Mouse (Mus musculus) macrophage (primary cell): ENCODE data around the gene Setmar. TPM values are rescaled to one million over a fixed set of nuclear protein-coding genes. Genes with fewer than 3 reads are reported as not detected.

Source experiments
- H3K27ac ChIP-seq: fragments of 350-480 bp; formaldehyde crosslinking; 2 replicates; pipeline ENCODE4 v1.9.0; 2021
- H3K36me3 ChIP-seq: fragments of 350-480 bp; formaldehyde crosslinking; 2 replicates; pipeline ENCODE4 v1.9.0; 2021; ENCODE audit errors: inconsistent target
- H3K4me3 ChIP-seq: fragments of 350-480 bp; formaldehyde crosslinking; 2 replicates; pipeline ENCODE4 v1.9.0; 2021; ENCODE audit errors: inconsistent target
- H3K79me2 ChIP-seq: fragments of 350-480 bp; formaldehyde crosslinking; 2 replicates; pipeline ENCODE4 v1.9.0; 2021; ENCODE audit errors: inconsistent target
- WGBS: methylation state at CpG from one replicate; pipeline ENCODE4 v1.1.7; 2026; ENCODE audit warnings: inconsistent platforms; ENCODE audit not compliant: missing documents; 5-methylcytosine and 5-hydroxymethylcytosine counted together
- polyA plus RNA-seq: library from polyadenylated mRNA; stranded (reverse); fragments of 250-400 nt; gene quantifications from 3 replicates; pipeline ENCODE4 v1.2.4, GENCODE M21; 2018; ENCODE audit warnings: inconsistent platforms

The Setmar gene
- polyA plus RNA-seq, 1 experiment from 2014 or later, result 4.6 TPM

DNA sequence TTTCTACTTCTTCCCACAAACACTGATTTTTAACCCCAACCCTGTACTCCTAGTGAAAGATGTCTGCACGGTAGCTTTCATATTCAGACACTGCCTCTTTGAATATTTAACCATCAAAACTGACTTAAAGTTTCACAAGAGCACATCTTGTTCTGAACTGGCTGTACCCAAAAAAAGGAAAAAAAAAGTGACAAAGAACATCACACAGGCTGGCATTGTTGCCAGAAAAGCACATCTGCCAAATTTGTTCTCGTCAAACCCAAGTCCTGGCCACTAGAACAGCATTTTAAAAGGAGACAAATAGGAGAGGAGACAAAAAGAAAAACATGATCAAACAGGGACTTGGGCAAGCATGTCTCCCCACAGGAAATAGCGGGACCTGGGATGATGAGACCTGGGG is 28.6 kb downstream of the Setmar start:
- WGBS, result 94% methylated on average over 3 of the region's 3 CpGs
- Histone ChIP-seq H3K27ac (no peak overlapping the region), H3K36me3 (no peaks in the 10 kb centered on the region)

DNA sequence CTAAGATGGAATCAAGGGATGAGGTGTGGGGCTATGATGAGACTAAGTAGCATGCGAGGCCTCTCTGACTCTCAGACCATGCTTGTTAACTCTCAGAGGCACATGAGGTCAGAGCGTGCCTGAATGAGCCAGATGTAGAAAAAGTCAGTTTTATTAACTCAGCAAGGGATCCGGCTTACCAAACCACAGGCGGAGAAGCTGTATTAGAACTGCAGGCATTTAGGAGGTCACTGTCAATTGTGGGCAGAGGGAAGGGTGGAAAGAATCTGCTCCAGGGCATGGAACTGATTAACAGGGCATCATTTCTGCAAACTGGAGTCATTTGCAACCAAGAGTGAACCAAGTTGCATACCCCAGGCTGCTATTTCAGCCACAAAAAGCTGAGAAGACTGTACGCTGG is 30.6 kb downstream of the Setmar start:
- Histone ChIP-seq H3K4me3 (no peak overlapping the region), H3K27ac (no peak overlapping the region), H3K79me2 (no peaks in the 10 kb centered on the region), H3K36me3 (no peaks in the 10 kb centered on the region)
- 88% methylated on average over 5 of the region's 5 CpGs for WGBS

More for the DNA sequence above, 28.6 kb downstream of the Setmar start:
- no peaks in the 10 kb centered on the region for H3K79me2 ChIP-seq
- no peak overlapping the region for H3K4me3 ChIP-seq

DNA sequence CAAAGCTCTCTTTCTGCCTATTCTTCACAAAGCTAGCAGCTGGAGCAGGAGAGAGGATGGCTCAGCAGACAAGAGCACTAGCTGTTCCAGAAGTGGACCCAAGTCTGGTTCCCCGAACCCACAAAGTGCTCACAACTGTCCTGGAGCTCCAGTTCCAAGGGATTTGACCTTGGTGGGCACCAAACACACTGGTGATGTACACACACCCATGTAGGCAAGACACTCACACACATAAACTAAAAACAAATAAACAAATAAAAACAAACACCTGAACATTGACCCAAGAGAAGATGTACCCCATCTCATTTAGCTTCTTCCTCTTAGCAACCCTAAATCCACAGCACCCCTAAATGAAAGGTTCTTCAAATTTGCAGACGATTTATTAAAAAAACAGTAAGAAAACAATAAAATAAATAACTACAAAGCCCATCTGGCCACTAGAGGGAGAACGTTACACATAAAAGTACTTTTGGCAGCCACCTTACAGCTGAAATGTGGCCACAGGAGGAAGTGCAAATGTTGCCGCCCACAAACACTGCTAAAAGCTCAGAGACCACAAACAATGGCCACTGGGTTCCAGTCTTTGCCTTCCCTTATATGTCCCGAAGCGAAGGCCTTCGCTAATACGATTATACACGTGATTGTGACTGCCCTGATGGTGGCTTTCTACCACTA is 33.5 kb downstream of the Setmar start:
- no peaks in the 10 kb centered on the region for H3K36me3 ChIP-seq
- no peak overlapping the region for H3K27ac ChIP-seq
- 11% methylated on average over 9 of the region's 9 CpGs for WGBS
- no peak overlapping the region for H3K4me3 ChIP-seq
- H3K79me2 ChIP-seq, result no peaks in the 10 kb centered on the region

DNA sequence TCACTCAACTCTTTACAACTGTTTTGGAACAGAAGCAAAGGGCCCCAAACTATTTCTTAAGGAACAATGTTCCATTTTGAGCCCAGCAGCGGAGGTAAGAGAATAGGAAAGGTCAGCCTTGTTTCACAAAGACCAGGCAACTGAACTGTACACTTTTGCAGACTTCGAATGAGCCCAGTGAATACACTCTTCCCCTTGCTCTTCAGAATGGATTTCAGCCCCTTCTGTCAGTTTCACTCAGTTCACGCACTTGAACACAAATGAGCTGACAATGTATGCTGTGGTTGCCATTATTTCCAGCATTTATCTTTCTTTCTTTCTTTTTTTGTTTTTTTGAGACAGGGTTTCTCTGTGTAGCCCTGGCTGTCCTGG is 34.0 kb downstream of the Setmar start:
- no peaks in the 10 kb centered on the region for H3K79me2 ChIP-seq
- no peak overlapping the region for H3K27ac ChIP-seq
- no peaks in the 10 kb centered on the region for H3K36me3 ChIP-seq
- no peak overlapping the region for H3K4me3 ChIP-seq
- WGBS, result 88% methylated on average over 3 of the region's 3 CpGs

DNA sequence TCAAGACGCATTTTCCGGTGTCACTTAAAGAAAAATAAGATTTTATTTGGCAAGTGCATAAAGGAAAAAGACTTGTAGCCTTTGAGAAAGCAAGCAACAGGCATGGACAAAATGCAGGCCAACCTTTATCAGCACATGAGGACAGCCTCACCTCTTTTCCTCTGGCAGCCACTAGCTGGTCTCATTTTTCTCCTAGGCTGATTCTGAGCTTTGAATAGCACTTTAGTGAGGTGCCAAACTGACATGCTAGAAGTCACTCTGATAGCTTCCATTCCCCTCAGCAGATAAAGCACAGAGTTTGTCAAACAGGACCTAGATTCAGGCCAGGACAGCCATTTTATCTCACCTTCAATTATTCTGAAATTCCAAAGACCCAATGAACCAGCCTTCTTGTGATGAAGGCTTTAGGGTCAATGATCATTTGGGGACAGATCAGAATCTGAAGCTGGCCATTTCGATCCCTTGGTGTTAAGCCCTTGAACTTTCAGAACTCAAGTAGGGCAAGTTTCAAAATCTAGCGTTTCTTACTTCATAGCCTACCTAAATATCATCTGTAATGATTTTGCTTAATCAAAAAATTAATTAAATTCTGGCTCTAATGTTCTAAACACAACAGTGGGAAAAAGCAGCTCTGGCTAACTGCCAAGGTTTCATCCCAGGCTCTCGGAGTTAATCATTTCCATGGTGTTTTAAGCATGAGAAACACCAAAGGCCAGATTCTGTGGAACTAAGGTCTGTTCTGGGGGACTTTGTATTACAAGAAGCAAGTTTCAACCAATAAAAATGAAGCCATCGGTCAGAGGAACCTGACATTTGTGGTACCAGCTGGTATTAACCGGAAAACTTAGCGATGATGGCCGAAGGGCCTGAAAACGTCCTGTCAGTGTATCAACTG is 37.3 kb downstream of the Setmar start:
- H3K36me3 ChIP-seq, result peaks cover 2% of the 10 kb centered on the region
- no peak overlapping the region for H3K4me3 ChIP-seq
- 92% methylated on average over 10 of the region's 10 CpGs for WGBS
- H3K27ac ChIP-seq, result no peak overlapping the region
- no peaks in the 10 kb centered on the region for H3K79me2 ChIP-seq

DNA sequence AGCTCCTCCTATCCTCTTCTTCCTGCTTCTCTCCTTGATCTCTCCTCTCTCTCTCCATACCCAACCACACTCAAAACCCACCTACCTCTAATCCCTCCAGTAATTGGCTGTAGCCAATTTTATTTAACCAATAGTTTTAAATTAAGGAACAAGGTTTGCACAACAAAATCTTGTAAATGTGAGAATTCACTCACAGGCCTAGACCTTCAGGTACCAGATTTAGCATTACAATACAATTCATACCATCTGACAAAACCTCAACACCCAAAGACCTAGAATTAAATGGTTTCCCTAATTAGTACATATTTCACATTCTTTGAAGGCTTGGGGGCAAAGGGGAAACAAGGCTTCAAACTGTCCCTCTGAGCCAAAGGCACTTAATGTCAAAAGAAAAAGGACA is 42.5 kb downstream of the Setmar start:
- Histone ChIP-seq H3K4me3 (no peak overlapping the region), H3K27ac (no peak overlapping the region), H3K79me2 (no peaks in the 10 kb centered on the region), H3K36me3 (peaks cover 15% of the 10 kb centered on the region)

DNA sequence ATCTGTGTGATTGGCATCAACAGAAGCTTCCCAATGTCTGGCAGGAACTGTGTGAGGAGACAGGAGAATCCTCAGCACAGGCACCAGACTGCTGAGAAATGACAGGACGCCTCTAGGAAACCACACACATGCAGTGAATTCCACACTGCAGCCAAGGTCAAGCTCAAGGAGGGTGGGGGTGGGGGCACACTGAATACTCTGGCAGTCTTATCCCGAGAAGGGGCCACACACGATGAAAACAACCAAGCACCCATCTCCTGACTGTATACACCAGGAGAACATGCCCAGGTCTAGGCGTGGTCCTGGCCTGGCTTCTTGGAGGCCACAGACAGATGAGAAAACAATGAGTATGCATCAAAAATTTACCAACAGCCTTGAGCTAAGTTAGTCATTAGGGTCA is 45.5 kb downstream of the Setmar start:
- Histone ChIP-seq H3K27ac (no peak overlapping the region), H3K79me2 (no peaks in the 10 kb centered on the region), H3K36me3 (peaks cover 15% of the 10 kb centered on the region), H3K4me3 (no peak overlapping the region)
- WGBS, result 90% methylated on average over 4 of the region's 4 CpGs

DNA sequence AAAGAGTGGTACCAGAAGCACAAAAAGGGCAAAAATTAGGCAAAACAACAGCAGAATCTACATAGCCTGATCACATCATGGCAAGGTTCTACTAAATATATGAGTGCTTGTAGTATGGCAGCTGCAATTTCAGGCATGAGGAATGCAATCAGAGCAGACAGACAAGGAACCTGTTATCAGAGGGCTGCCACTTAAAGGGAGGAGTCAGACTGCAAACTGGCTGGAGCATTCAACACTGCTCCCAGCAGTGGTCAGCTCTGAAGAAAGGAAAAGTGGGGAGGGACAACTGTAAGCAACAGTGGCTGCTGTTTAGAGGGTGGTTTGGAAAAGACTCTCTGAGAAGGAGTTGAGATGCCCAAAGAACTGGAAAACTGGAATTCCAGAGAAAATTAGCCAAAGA is 46.8 kb downstream of the Setmar start:
- peaks cover 15% of the 10 kb centered on the region for H3K36me3 ChIP-seq
- H3K79me2 ChIP-seq, result no peaks in the 10 kb centered on the region
- H3K4me3 ChIP-seq, result no peak overlapping the region

DNA sequence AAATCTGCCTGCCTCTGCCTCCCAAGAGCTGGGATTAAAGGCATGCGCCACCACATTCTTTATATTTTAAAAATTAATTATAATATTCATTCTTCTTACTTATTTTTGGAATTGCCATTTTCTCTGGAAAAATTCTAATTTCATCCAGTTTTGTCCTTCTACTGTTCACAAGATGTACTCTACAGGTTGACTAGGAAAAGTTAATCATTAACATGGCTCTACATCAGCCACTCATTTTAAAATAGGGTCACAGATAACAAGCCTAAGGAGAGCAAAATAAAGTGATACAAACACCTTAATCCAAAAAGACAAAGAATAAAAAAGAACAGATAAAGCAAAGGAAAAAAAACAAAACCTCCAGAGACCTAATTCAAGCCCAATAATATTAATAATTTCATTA is 50.1 kb downstream of the Setmar start:
- Histone ChIP-seq H3K36me3 (peaks cover 8% of the 10 kb centered on the region), H3K79me2 (no peaks in the 10 kb centered on the region), H3K4me3 (no peak overlapping the region), H3K27ac (no peak overlapping the region)
- no CpG with 5 or more reads among the region's 1 CpGs for WGBS

More for the DNA sequence above, 46.8 kb downstream of the Setmar start:
- H3K27ac ChIP-seq, result no peak overlapping the region

DNA sequence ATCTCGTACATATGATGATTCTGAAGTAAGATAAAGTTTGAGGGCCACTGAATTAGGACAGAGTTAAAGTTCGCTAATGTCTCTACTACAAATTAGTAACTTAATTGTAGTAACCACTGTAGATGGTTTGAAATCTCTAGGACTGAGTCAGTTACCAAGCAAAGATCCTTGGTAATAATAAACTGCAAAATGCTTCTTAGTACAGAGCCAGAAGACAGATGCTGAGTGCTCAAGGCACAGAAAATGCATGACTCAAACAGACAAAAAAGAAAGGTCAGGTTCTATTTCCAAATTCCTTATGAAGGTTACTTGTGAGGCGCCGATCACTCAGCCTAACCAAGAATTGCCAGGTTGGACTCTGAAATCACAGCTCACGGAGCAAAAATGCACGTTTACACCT is 53.0 kb downstream of the Setmar start:
- no peaks in the 10 kb centered on the region for H3K79me2 ChIP-seq
- no peak overlapping the region for H3K4me3 ChIP-seq
- 95% methylated on average over 6 of the region's 6 CpGs for WGBS
- no peak overlapping the region for H3K27ac ChIP-seq
- peaks cover 8% of the 10 kb centered on the region for H3K36me3 ChIP-seq

DNA sequence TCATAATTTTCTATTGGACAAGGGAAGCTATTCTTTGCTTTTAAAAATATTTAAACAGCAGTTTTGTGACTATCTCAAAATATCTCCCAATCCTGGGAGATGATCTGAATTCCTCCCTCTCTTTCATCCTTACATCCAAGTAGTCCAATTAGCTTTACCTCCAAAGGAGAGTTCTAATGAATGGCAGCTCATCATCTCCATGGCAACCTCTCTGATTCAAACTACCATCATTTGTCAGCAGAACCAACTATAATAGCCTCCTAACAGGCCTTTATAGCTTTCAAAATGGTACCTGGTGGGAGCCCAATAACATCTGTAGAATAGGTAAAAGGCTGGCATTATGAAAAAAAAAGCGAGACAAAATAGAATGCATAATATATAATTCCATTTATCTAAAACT is 60.6 kb downstream of the Setmar start:
- H3K4me3 ChIP-seq, result no peak overlapping the region
- H3K36me3 ChIP-seq, result no peaks in the 10 kb centered on the region
- H3K27ac ChIP-seq, result no peak overlapping the region
- no peaks in the 10 kb centered on the region for H3K79me2 ChIP-seq
- 83% methylated on average over 1 of the region's 1 CpGs for WGBS

DNA sequence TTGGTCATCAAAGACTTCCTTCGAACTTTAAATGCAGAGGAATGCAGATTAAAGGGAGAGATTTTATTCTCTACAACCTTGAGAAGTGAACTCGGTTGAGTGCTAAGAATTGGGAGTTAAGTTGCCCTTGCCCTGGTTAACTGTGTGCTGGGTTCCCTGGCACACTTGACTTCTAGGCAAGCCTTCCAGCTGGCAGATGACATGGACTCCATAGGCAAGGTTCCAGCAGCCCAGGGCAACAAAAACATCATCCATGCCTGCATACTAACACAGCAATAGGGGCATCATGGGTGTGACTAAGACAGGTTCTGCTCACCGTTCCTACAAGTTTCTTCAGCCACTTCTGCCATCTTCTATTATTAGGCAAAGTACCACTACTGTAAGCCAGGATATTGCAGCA is 61.8 kb downstream of the Setmar start:
- Histone ChIP-seq H3K36me3 (no peaks in the 10 kb centered on the region), H3K4me3 (no peak overlapping the region), H3K79me2 (no peaks in the 10 kb centered on the region), H3K27ac (no peak overlapping the region)
- WGBS, result 90% methylated on average over 3 of the region's 3 CpGs

Other genes starting within 250 kb of the Setmar start
- 81.7 to 115 TPM (median 90.0 TPM) in 3 replicates for gene Sumf1, start 120.5 kb downstream of the Setmar start, polyA plus RNA-seq
- 7.3 to 19.9 TPM (median 7.5 TPM) in 3 replicates for gene Itpr1, start 148.1 kb downstream of the Setmar start, polyA plus RNA-seq